Mouse (Mus musculus) kidney, embryonic 15.5 days (tissue): ENCODE results near the gene Tulp4. TPM values are rescaled to one million over a fixed set of nuclear protein-coding genes. Genes with fewer than 3 reads are reported as not detected.
"Not testable (repeated sequence)": the region's sequence is repeated elsewhere in the genome, so short reads cannot be mapped to it uniquely, and the experiment has no call there.

ENCODE experiments used
- ATAC-seq: fragments of 200-750 bp; cut with Nextera tagmentation; replicated peaks from 2 replicates; pipeline ENCODE4 v1.8.0; 2017; ENCODE audit warnings: moderate TSS enrichment; ENCODE audit not compliant: low FRiP score
- H3K27ac ChIP-seq: fragments of 300-500 bp; sonication (generic); 2 replicates; pipeline ENCODE4 v1.5.1; 2015; ENCODE audit warnings: mild to moderate bottlenecking, inconsistent platforms
- H3K27me3 ChIP-seq: fragments of 300-500 bp; sonication (generic); 2 replicates; pipeline ENCODE4 v1.6.1; 2015; ENCODE audit warnings: inconsistent platforms
- H3K36me3 ChIP-seq: fragments of 300-500 bp; sonication (generic); 2 replicates; pipeline ENCODE4 v1.6.1; 2015; ENCODE audit warnings: inconsistent platforms
- H3K4me1 ChIP-seq: fragments of 300-500 bp; sonication (generic); 2 replicates; pipeline ENCODE4 v1.6.1; 2015; ENCODE audit warnings: inconsistent platforms
- H3K4me2 ChIP-seq: fragments of 300-500 bp; sonication (generic); 2 replicates; pipeline ENCODE4 v1.6.1; 2015; ENCODE audit warnings: moderate library complexity, mild to moderate bottlenecking, inconsistent platforms
- H3K4me3 ChIP-seq: fragments of 300-500 bp; sonication (generic); replicated peaks from 2 replicates; pipeline ENCODE4 v1.5.1; 2015; ENCODE audit warnings: mild to moderate bottlenecking, inconsistent platforms
- H3K9ac ChIP-seq: fragments of 300-500 bp; sonication (generic); 2 replicates; pipeline ENCODE4 v1.6.1; 2015; ENCODE audit warnings: mild to moderate bottlenecking, inconsistent platforms
- H3K9me3 ChIP-seq: fragments of 300-500 bp; sonication (generic); replicated peaks from 2 replicates; pipeline ENCODE4 v1.6.1; 2016; ENCODE audit warnings: inconsistent platforms
- whole genome bisulfite sequencing: fragments of 180-500 bp; shearing (Covaris S2); methylation state at CpG from one replicate; pipeline ENCODE4 v1.1.7; 2015; ENCODE audit warnings: mixed read lengths; 5-methylcytosine and 5-hydroxymethylcytosine counted together
- microRNA-seq: library from miRNA; unstranded; fragments of <30 nt; microRNA quantifications from one replicate; pipeline ENCODE4, GENCODE M21; 2016
- polyA plus RNA-seq: library from polyadenylated mRNA; unstranded; fragments of >200 nt; fragmentation: Nextera tagmentation; extraction: Ambion mirVana; gene quantifications from 2 replicates; pipeline ENCODE4 v1.2.1, GENCODE M21; 2015

Tulp4 gene
- polyA plus RNA-seq, 1 experiment from 2014 or later = 75.0 TPM

DNA sequence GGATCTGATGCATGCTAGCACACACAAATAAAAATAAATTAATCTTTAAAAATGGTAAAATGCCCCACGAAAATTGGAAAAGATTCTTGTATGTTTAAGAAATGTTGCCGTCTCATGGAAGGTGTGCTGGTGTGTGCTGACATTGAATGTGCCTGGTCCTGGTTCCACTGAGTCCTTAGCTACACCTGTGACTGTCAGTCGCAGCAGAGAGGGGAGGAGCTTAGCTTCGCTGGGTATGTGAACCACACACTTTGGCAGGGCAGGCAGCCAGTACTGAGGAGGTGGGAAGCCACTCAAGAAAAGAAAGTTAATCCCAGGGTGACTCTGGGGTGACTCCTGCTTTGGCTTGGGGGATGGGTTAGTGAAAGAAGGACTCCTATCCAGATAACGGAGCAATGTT is 187.6 kb downstream of the Tulp4 start:
- H3K4me1 ChIP-seq, H3K36me3 ChIP-seq, H3K4me3 ChIP-seq, H3K9ac ChIP-seq, H3K27ac ChIP-seq, H3K4me2 ChIP-seq, H3K9me3 ChIP-seq, H3K27me3 ChIP-seq: not testable (repeated sequence)
- 100% methylated on average over 1 of the region's 5 CpGs for WGBS
- 0 out of 2 replicates have a peak, but pooled peaks have one; percentile 52 for ATAC-seq

DNA sequence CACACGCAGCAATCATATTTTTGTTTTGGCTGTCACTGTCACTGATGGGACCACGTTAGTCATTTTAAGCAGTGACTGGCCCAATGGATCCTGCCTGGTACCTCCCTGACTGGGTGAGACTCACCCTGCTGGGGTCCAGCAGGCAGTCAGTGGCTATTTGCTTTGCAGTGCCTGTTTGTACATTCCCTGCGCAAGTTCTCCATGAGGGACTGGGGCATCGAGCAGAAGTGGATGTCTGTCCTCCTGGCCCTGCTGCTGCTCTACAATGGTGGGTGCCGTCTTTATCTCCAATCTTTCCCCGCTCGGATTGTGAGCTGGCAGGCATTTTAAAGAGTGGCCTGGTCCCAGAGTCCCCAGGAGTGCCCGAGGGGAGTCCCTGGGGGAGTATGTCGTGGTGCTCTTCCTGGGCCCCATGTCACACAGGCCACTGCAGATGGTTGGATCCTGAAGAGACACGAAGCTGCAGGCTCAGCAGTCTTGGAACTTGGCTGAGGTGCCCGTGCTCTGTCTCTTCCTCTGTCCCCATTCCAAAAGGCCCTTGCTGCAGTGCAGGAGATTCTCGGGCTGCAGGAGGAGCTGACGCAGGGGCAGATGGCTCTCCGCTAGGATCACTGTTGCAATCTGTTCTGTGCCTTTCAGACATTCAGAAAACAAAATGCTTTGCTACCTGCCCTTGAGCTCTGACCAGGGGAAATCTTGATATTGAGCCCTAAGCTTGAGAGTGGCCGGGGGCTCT is 191.0 kb downstream of the Tulp4 start:
- H3K27me3 ChIP-seq, H3K9me3 ChIP-seq, H3K4me3 ChIP-seq, H3K27ac ChIP-seq, H3K4me2 ChIP-seq, H3K36me3 ChIP-seq, H3K4me1 ChIP-seq, H3K9ac ChIP-seq, ATAC-seq: not testable (repeated sequence)
- WGBS = 87% methylated on average over 9 of the region's 15 CpGs

DNA sequence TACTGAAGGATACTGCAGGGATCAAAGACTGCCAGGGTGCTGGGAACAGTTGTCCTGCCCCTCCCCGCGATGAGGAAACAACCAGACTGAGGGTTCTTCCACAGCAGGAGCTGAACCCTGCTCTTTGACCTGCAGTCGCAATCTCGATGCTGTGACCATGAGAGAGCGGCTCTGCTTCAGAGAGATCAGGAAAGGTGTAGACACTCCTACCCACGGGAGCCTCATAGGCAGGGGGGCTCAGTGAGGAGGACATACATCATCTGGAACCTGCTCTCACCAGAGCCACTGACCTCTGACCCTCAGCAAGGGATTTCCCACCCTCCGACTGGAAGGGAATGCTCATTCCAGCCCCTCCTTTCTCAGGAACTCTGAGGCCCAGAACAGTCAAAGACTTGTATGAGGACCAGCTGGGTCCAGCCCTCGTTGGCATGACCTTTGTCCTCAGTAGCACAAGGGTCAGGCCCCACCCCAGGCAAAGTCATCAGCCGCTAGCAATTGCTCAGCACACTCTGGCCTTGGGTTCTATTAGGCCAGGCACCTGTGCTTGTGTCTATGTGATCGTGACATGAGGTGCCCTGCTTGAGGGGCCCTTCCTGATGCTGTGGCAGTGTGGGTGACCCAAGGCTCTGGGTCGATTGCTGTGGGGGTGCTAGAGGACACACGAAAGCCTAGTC is 194.1 kb downstream of the Tulp4 start:
- not testable (repeated sequence) for H3K4me2 ChIP-seq, H3K9me3 ChIP-seq, H3K27me3 ChIP-seq, H3K4me1 ChIP-seq, H3K4me3 ChIP-seq, H3K36me3 ChIP-seq, H3K9ac ChIP-seq, H3K27ac ChIP-seq
- 0 out of 2 replicates have a peak, but pooled peaks have one; percentile 38 for ATAC-seq
- WGBS = 55% methylated on average over 9 of the region's 12 CpGs

Small RNA genes lying within 50 kb of the gene (microRNA-seq; reads per million reads assigned to microRNA genes)
- gene Gm22774 = not detected

Other genes with a start within 250 kb of the Tulp4 start
- 3.2 and 3.8 TPM in 2 replicates for gene Synj2, start 165.2 kb upstream of the Tulp4 start, polyA plus RNA-seq
- 5.4 and 5.6 TPM in 2 replicates for gene Serac1, start 26.7 kb upstream of the Tulp4 start, polyA plus RNA-seq
- 166 and 184 TPM in 2 replicates for gene Gtf2h5, start 26.7 kb upstream of the Tulp4 start, polyA plus RNA-seq
- gene Tmem181a, start 150.4 kb downstream of the Tulp4 start, polyA plus RNA-seq = 12.9 and 14.4 TPM in 2 replicates
- gene Dynlt1a, start 211.1 kb downstream of the Tulp4 start, polyA plus RNA-seq = 14.7 and 16.3 TPM in 2 replicates